Mouse (Mus musculus) neural tube, embryonic 11.5 days (tissue): ENCODE measurements around the gene Nrp1. TPM values are rescaled to one million over a fixed set of nuclear protein-coding genes. Genes with fewer than 3 reads are reported as not detected.

ENCODE experiments used
- ATAC-seq: fragments of 200-750 bp; cut with Nextera tagmentation; 2 replicates; pipeline ENCODE4 v1.8.0; 2017; ENCODE audit warnings: moderate number of reproducible peaks, mild to moderate bottlenecking, moderate TSS enrichment, moderate library complexity; ENCODE audit not compliant: insufficient read depth, low FRiP score, low TSS enrichment
- DNase-seq: peaks from one replicate; pipeline ENCODE4 v3.0.0-alpha.2; 2015; ENCODE audit warnings: low spot score
- H3K27ac ChIP-seq: fragments of 300-500 bp; sonication (generic); 2 replicates; pipeline ENCODE4 v1.5.1; 2014; ENCODE audit warnings: low read depth, mild to moderate bottlenecking, low read length
- H3K27me3 ChIP-seq: fragments of 300-500 bp; sonication (generic); 2 replicates; pipeline ENCODE4 v1.6.1; 2014; ENCODE audit warnings: mild to moderate bottlenecking, low read length, mixed read lengths; ENCODE audit not compliant: control insufficient read depth, insufficient read depth
- H3K36me3 ChIP-seq: fragments of 300-500 bp; sonication (generic); 2 replicates; pipeline ENCODE4 v1.6.1; 2014; ENCODE audit warnings: mild to moderate bottlenecking, low read length, moderate library complexity, mixed read lengths; ENCODE audit not compliant: control insufficient read depth, insufficient read depth
- H3K4me1 ChIP-seq: fragments of 300-500 bp; sonication (generic); 2 replicates; pipeline ENCODE4 v1.6.1; 2014; ENCODE audit warnings: low read length, mixed read lengths; ENCODE audit not compliant: control insufficient read depth, insufficient read depth
- H3K4me2 ChIP-seq: fragments of 300-500 bp; sonication (generic); 2 replicates; pipeline ENCODE4 v1.6.1; 2014; ENCODE audit warnings: low read depth, mild to moderate bottlenecking, moderate library complexity
- H3K4me3 ChIP-seq: fragments of 300-500 bp; sonication (generic); 2 replicates; pipeline ENCODE4 v1.5.1; 2014; ENCODE audit warnings: low read depth, low read length
- H3K9ac ChIP-seq: fragments of 300-500 bp; sonication (generic); 2 replicates; pipeline ENCODE4 v1.6.1; 2014; ENCODE audit warnings: mild to moderate bottlenecking, low read length
- H3K9me3 ChIP-seq: fragments of 300-500 bp; sonication (generic); 2 replicates; pipeline ENCODE4 v1.6.1; 2016; ENCODE audit warnings: low read length; ENCODE audit not compliant: control insufficient read depth
- WGBS: fragments of 180-500 bp; shearing (Covaris S2); extraction: QIAGEN DNeasy Blood & Tissue Kit; methylation state at CpG from one replicate; pipeline ENCODE4 v1.1.7; 2014; 5-methylcytosine and 5-hydroxymethylcytosine counted together
- polyA plus RNA-seq: library from polyadenylated mRNA; unstranded; fragments of >200 nt; fragmentation: Nextera tagmentation; extraction: Ambion mirVana; gene quantifications from 2 replicates; pipeline ENCODE4 v1.2.1, GENCODE M21; 2014

The Nrp1 gene
- 71.6 and 84.3 TPM in 2 replicates for polyA plus RNA-seq

GRCm38 (mm10) chr8:128358406-128358755 is at the start of gene Nrp1:
Gene Nrp1 (plus strand): TSS chr8:128358604.
- peak; percentile 60 for DNase-seq
- peak within 1 kb of the TSS; percentile 98 for H3K4me2 ChIP-seq
- no peaks in the 10 kb centered on the region for H3K9me3 ChIP-seq
- peak within 1 kb of the TSS; percentile 90 for H3K27ac ChIP-seq
- WGBS, result 2% methylated on average over 21 of the region's 21 CpGs
- no peaks in the 10 kb centered on the region for H3K27me3 ChIP-seq
- peaks cover 13% of the 10 kb centered on the region; the same call in 1 of the 2 replicates for H3K4me1 ChIP-seq
- no peak; the same call in 1 of the 2 replicates for ATAC-seq
- H3K36me3 ChIP-seq, result no peaks in the 10 kb centered on the region
- H3K9ac ChIP-seq, result peak within 1 kb of the TSS; percentile 88
- H3K4me3 ChIP-seq, result peak within 1 kb of the TSS; percentile 71

- ATAC-seq, result no peak
- Histone ChIP-seq H3K4me2 (no peak overlapping the region), H3K9ac (no peak overlapping the region), H3K4me3 (no peak overlapping the region), H3K9me3 (no peaks in the 10 kb centered on the region), H3K27me3 (no peaks in the 10 kb centered on the region), H3K4me1 (no peaks in the 10 kb centered on the region), H3K27ac (no peak overlapping the region), H3K36me3 (no peaks in the 10 kb centered on the region)
- DNase-seq, result no peak
- WGBS, result 93% methylated on average over 2 of the region's 2 CpGs
Observed at GRCm38 (mm10) chr8:128320797-128321196, 37.6 kb upstream of the Nrp1 start.

GRCm38 (mm10) chr8:128327281-128327680 is 31.1 kb upstream of the Nrp1 start:
- 86% methylated on average over 1 of the region's 1 CpGs for WGBS
- Histone ChIP-seq H3K27ac (no peak overlapping the region), H3K9me3 (no peaks in the 10 kb centered on the region), H3K27me3 (no peaks in the 10 kb centered on the region), H3K9ac (no peak overlapping the region), H3K4me3 (no peak overlapping the region), H3K4me1 (no peaks in the 10 kb centered on the region), H3K4me2 (no peak overlapping the region), H3K36me3 (no peaks in the 10 kb centered on the region)
- DNase-seq (no peak), ATAC-seq (no peak)

GRCm38 (mm10) chr8:128327922-128328321 is 30.5 kb upstream of the Nrp1 start:
- no peaks in the 10 kb centered on the region for H3K4me1 ChIP-seq
- WGBS, result 30% methylated on average over 2 of the region's 2 CpGs
- no peaks in the 10 kb centered on the region for H3K36me3 ChIP-seq
- no peaks in the 10 kb centered on the region for H3K27me3 ChIP-seq
- H3K4me3 ChIP-seq, result no peak overlapping the region
- ATAC-seq (no peak), DNase-seq (no peak)
- H3K27ac ChIP-seq, result no peak overlapping the region
- H3K9me3 ChIP-seq, result no peaks in the 10 kb centered on the region
- H3K9ac ChIP-seq, result no peak overlapping the region
- H3K4me2 ChIP-seq, result no peak overlapping the region

GRCm38 (mm10) chr8:128329502-128329901 is 28.9 kb upstream of the Nrp1 start:
- ATAC-seq, result no peak
- no peaks in the 10 kb centered on the region for H3K4me1 ChIP-seq
- no peaks in the 10 kb centered on the region for H3K9me3 ChIP-seq
- H3K27ac ChIP-seq, result no peak overlapping the region
- 91% methylated on average over 3 of the region's 3 CpGs for WGBS
- H3K36me3 ChIP-seq, result no peaks in the 10 kb centered on the region
- H3K27me3 ChIP-seq, result no peaks in the 10 kb centered on the region
- no peak for DNase-seq
- H3K4me2 ChIP-seq, result no peak overlapping the region
- H3K4me3 ChIP-seq, result no peak overlapping the region
- no peak overlapping the region for H3K9ac ChIP-seq

- DNase-seq (no peak), ATAC-seq (no peak)
- Histone ChIP-seq H3K4me2 (no peak overlapping the region), H3K27ac (no peak overlapping the region), H3K27me3 (no peaks in the 10 kb centered on the region), H3K9me3 (no peaks in the 10 kb centered on the region), H3K9ac (no peak overlapping the region), H3K4me1 (no peaks in the 10 kb centered on the region), H3K4me3 (no peak overlapping the region), H3K36me3 (no peaks in the 10 kb centered on the region)
- WGBS, result 89% methylated on average over 3 of the region's 3 CpGs
Observed at GRCm38 (mm10) chr8:128335976-128336375, 22.4 kb upstream of the Nrp1 start.

- ATAC-seq (no peak), DNase-seq (no peak)
- Histone ChIP-seq H3K4me1 (no peaks in the 10 kb centered on the region), H3K9ac (no peak overlapping the region), H3K9me3 (no peaks in the 10 kb centered on the region), H3K27ac (no peak overlapping the region), H3K4me2 (no peak overlapping the region), H3K4me3 (no peak overlapping the region), H3K27me3 (no peaks in the 10 kb centered on the region), H3K36me3 (no peaks in the 10 kb centered on the region)
Observed at GRCm38 (mm10) chr8:128338951-128339350, 19.5 kb upstream of the Nrp1 start.

GRCm38 (mm10) chr8:128339521-128339920 is 18.9 kb upstream of the Nrp1 start:
- Histone ChIP-seq H3K36me3 (no peaks in the 10 kb centered on the region), H3K27ac (no peak overlapping the region), H3K4me2 (no peak overlapping the region), H3K9me3 (no peaks in the 10 kb centered on the region), H3K4me3 (no peak overlapping the region), H3K9ac (no peak overlapping the region), H3K4me1 (no peaks in the 10 kb centered on the region), H3K27me3 (no peaks in the 10 kb centered on the region)
- DNase-seq (no peak), ATAC-seq (no peak)
- 93% methylated on average over 3 of the region's 3 CpGs for WGBS

GRCm38 (mm10) chr8:128350405-128350804 is 8.0 kb upstream of the Nrp1 start:
- Histone ChIP-seq H3K9me3 (no peaks in the 10 kb centered on the region), H3K9ac (no peak overlapping the region), H3K27ac (no peak overlapping the region), H3K4me1 (no peaks in the 10 kb centered on the region), H3K4me2 (no peak overlapping the region), H3K36me3 (no peaks in the 10 kb centered on the region), H3K4me3 (no peak overlapping the region), H3K27me3 (no peaks in the 10 kb centered on the region)
- no peak for ATAC-seq
- no peak for DNase-seq
